Mouse (Mus musculus) left cerebral cortex, postnatal 4 days (tissue): ENCODE data around the gene Fam76a. TPM values are rescaled to one million over a fixed set of nuclear protein-coding genes. Genes with fewer than 3 reads are reported as not detected.
"Not testable (repeated sequence)": the region's sequence is repeated elsewhere in the genome, so short reads cannot be mapped to it uniquely, and the experiment has no call there.

Source experiments
- DNase-seq: peaks from one replicate; pipeline ENCODE4 v3.0.0-alpha.2; 2022
- intact Hi-C: fragments of 180-260 bp; cut with DNase I; formaldehyde crosslinking; loops from one replicate; pipeline ENCODE4 v1.15.1; 2025
- total RNA-seq, 2 experiments: library from RNA; stranded (reverse); gene quantifications; 2 replicates each; pipeline ENCODE4 v1.2.3; 2021

The Fam76a gene
- total RNA-seq, 2 experiments from 2014 or later, result 24.3 to 25.4 TPM

DNA sequence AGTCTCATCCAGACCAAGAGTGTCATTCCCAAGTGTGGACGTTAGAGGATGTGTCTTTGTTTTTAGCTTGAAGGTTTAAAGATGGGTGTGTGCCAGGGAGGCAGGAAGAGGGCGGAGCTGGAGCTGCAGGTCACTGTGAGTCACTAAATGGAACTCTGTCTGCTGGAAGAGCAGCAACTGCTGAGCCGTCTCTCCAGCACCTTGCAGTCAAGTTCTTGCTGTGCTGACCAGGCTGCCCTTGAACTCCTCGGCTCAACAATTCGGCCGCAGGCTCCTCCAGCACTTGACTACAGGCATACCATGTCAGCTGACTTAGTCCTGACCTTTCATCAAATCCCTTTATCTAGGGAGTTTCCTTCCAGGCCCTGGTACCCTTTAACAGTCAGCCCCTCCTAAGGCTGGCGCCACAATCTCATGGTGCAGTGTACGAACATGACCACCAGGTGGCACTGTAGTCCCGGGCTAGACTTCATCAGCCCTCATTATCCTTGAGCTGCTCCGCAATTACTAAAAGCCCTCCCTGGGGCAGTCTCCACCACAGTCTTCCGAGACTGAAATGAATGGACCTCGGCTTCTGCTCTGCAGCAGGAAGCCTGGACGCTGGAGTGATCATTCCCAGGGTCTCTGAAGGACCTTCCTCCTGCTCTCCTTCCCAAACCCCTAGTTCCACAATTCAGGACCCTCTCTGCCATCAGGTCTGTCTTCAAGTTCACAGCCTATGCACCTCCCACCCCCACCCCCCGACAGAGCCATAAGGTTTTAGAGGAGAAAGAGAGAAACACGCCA is 23.1 kb upstream of the Fam76a start:
- intact Hi-C loops, result loop anchor here (1.0 to 10.0 kb wide), 2 partner anchors 60 to 349 kb away; no protein-coding TSS in a partner anchor
- DNase-seq, result peak; percentile 88

- intact Hi-C loops, result loop anchor here (1.0 to 10.0 kb wide), 2 partner anchors 61 to 350 kb away; no protein-coding TSS in a partner anchor
- DNase-seq, result no peak
Observed at GRCm38 (mm10) chr4:132944776-132945175, 22.4 kb upstream of the Fam76a start.

DNA sequence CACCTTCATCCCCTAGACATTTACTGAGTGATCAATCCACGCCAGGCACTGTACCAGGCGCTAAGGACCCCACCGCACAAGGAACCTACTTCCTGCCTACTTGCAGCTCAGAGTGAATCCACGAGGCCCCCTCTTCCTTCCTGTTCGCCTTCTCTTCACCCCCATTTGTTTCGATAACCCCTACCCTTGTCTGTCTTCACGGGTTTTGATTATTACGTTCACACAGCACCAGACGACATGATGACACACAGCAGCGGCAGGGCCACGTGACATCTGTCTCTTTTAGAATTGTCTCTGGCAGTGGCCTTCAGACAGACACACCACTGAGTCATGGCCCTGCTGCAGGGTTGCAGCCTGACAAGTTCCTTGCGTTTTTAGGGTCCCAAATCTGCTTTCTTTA is 21.7 kb upstream of the Fam76a start:
- DNase-seq, result no peak
- intact Hi-C loops, result loop anchor here (10.0 kb wide), 1 partner anchor 351 kb away; no protein-coding TSS in a partner anchor

GRCm38 (mm10) chr4:132943088-132943487 is 20.7 kb upstream of the Fam76a start:
- peak; percentile 37 for DNase-seq
- intact Hi-C loops, result loop anchor here (10.0 kb wide), 1 partner anchor 352 kb away; no protein-coding TSS in a partner anchor

GRCm38 (mm10) chr4:132941012-132941729 is 18.8 kb upstream of the Fam76a start:
- no peak for DNase-seq
- intact Hi-C loops, result loop anchor here (10.0 kb wide), 1 partner anchor 354 kb away; no protein-coding TSS in a partner anchor

DNA sequence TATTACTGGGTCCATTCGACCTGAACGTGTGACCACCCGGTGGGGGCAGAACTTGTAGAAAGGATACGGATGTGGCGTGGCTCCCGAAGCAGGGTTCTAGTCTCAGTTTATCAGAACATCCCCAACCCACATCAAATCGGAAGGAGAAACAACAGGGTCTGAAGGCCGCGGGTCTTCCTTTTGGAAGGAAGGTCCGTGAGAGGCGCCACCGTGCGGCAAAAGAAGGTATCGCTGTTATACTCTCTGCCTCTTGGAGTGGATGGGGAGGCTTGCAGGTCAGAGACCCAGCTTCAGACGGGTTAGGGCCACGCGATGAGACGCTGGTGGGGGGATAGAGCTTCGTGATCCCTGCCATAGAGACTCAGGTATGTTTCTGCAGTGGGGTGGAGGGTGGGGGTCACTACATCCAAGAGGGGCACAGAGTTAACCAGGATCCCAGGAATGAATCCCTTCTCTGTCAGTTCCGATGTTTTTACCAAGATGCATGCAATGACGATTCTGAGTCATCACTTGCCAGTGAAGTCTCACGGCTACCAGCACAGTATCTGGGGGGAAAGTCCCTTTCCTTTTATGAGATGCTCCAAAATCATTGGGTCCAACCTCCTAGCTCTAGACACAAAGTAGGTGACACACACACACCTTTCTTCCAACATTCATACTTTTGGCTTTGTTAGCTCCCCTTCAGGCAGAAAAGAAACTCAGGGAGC is 17.2 kb upstream of the Fam76a start:
- intact Hi-C loops, result loop anchor here (10.0 kb wide), 1 partner anchor 355 kb away; no protein-coding TSS in a partner anchor

GRCm38 (mm10) chr4:132938181-132938941 is 16.0 kb upstream of the Fam76a start:
- intact Hi-C loops, result no loop called here
- DNase-seq, result peak; percentile 80

More for the DNA sequence above, 17.2 kb upstream of the Fam76a start:
- DNase-seq, result peak; percentile 89

- DNase-seq, result no peak
- intact Hi-C loops, result no loop called here
Observed at GRCm38 (mm10) chr4:132934639-132935038, 12.3 kb upstream of the Fam76a start.

DNA sequence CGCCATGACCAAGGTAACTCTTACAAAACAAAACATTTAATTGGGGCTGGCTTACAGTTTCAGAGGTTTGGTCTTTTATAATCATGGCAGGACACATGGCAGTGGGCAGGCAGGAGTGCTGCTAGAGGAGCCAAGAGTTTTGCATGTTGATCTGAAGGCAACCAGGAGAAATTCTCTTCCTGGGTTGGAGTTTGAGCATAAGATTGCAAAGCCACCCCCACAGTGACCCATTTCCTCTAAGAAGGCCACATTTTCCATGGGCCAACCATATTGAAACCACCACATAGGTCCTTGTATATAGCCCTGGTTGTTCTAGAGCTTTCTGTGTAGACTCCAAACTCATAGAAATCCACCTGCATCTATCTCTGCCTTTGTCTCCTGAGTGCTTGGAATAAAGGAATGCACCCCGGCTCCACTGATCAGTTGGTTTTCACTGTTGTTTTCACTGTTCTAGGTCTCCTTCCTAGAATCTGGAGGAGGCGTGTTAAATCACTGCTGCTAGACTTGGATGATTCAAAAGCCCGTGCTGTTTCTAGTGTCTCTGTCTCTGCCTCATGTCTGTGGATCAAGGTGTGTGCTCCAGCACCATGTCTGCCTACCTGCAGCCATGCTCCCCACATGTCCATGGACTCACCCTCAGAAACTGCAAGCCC is 10.5 kb upstream of the Fam76a start:
- DNase-seq, result no peak
- intact Hi-C loops, result no loop called here

DNA sequence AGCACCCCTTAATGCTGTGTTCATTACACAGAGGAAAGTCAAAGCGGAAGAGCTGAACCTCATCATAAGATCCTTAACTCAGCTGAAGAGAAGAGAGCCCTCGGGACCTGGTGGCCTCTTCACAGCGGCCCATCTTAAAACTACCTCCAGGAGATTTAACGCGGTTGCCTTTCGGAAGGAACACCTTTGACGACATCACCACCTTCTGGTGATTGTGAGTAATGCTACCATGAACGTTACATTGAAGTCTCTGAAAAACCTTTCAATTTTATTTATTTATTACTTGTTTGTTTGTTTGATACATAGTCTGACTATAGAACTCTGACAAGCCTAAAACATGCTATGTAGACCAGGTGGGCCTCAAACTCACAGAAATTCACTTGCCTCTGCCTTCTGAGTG is 8.4 kb upstream of the Fam76a start:
- intact Hi-C loops, result no loop called here
- no peak for DNase-seq

DNA sequence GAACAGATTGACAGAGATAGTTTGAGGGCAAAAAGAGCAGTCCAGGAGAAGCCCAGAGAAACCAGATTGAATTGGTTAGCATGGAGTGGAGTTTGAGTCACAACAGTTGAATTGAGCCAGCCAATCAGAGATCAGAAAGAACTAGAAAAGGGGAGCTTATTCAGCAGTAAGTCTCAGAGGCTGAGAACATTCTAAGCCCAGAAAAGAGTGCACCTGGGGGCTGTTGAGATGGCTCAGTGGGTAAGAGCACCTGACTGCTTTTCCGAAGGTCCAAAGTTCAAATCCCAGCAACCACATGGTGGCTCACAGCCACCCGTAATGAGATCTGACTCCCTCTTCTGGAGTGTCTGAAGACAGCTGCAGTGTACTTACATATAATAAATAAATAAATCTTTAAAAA is 4.2 kb upstream of the Fam76a start:
- intact Hi-C loops, DNase-seq: not testable (repeated sequence)

DNA sequence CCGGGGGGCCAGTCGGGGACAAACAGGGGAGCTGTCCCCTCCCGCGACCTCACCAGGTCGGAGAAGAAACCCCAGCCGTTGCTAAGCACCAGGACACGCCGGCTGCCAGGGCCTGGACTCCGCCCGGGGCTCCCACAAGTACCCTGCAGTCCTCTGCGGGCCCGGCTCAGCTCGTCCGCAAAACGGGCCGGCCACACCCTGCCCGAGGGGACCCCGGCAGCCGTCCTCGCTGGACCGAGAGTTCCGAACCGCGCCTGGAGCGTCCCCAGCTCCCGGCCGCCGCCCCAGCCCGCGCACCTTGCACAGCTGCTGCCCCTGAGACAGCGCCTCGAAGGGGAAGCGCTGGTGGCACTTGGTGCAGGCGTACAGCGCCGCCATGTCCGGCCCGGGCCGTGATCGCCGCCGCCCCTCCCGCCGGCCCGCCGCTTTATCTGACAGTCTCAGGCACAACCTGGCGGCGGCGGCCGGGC is 262 bp downstream of the Fam76a start:
- peak; percentile 35 for DNase-seq
- intact Hi-C loops, result no loop called here

- intact Hi-C loops, result no loop called here
- DNase-seq, result no peak
Observed at GRCm38 (mm10) chr4:132921488-132921887, 870 bp downstream of the Fam76a start.

DNA sequence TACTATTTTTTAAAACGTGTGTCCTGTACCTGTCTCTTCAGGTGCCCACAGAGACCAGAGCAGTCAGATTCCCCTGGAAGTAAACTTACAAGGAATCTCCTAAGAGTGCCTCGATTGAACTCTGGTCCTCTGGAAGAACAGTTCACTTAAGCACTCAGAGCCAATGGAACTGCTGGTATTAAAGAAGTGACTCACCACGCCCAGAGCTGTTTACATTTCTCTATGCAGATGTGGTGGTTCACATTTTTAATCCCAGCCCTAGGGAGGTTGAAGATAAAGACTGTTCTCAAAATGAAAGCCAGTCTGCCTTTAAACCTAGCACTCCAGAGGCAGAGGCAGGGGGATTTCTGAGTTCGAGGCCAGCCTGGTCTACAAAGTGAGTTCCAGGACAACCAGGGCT is 2.2 kb downstream of the Fam76a start:
- intact Hi-C loops, result no loop called here
- no peak for DNase-seq

GRCm38 (mm10) chr4:132918493-132918892 is 3.9 kb downstream of the Fam76a start:
- DNase-seq, intact Hi-C loops: not testable (repeated sequence)

DNA sequence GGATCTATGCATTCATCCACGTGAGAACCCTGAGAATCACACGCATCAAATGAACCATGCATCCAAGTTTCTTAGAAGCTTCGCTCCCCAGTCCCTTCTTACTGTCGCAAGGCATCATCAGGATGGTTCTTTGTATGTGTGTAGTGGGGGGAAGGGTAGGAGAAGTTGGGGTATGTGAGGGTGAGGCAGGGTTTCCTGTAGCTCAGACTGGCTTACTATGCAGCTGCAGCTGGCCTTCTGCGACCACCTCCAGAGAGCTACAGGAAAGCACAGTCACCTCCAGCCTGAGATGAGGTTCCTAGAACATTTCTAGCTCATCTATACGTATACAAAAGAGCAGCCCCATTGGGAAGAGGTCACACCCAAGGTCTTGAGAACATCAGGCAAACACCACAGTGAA is 10.2 kb downstream of the Fam76a start:
- intact Hi-C loops, result no loop called here
- no peak for DNase-seq

GRCm38 (mm10) chr4:132905843-132906360 is 16.5 kb downstream of the Fam76a start:
- intact Hi-C loops, result no loop called here
- no peak for DNase-seq

- intact Hi-C loops, result no loop called here
Observed at GRCm38 (mm10) chr4:132904765-132905309, 17.5 kb downstream of the Fam76a start.

DNA sequence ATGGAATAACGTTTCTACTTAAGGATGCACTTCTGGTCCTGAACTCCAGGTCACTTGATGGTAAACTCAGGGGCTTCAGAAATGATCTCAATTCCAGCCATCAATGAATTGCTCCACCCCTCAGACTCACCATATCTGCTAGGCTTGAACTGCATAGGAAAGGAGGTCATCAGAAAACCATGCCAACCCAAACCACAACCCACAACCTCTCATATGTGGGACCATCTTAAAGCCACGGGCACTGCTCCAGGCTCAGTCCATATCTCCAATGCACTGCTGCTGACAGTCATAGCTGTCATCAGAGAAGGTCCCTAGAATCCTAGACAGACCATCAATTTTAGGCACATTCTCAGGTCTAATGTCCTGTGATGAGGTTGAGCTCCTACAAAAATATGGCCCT is 18.3 kb downstream of the Fam76a start:
- intact Hi-C loops, result no loop called here
- no peak for DNase-seq

More at GRCm38 (mm10) chr4:132904765-132905309, 17.5 kb downstream of the Fam76a start:
- no peak for DNase-seq
